Mouse (Mus musculus) testis, adult 2 months (tissue): ENCODE results near the gene Tada2b.
A peak's percentile ranks its signal among the peaks of the same experiment; 100 is the strongest.

Experiments used
- CTCF ChIP-seq: fragments of 200-500 bp; IDR thresholded peaks from 2 replicates; pipeline ENCODE4 v1.5.1; 2012; ENCODE audit warnings: low read depth, mild to moderate bottlenecking, inconsistent platforms, low read length, moderate library complexity; ENCODE audit not compliant: control insufficient read depth, insufficient read depth, insufficient replicate concordance
- POLR2A ChIP-seq: fragments of 200-500 bp; IDR thresholded peaks from 2 replicates; pipeline ENCODE4 v1.6.1; 2012; ENCODE audit warnings: low read depth, mild to moderate bottlenecking, inconsistent platforms, low read length, moderate library complexity; ENCODE audit not compliant: control insufficient read depth

DNA sequence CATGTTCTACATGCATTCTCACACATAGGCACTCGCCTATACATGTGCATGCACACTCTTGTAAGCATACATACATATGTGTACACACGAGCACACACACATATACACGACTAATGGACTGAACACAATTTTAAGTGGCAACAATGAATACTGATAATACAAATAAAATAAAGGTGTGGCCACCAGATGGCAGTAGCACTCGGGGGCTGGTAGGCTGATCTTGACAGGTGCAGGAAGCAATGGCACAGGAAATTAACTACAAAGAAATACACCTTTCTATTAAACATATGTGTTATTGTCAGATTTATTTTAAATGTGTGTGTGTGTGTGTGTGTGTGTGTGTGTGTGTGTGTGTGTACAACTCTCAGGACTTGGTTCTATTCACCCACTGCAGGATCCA is 25.2 kb downstream of the Tada2b start:
- peak; percentile 22; the same call in 1 of the 2 replicates for TF ChIP-seq CTCF
- no peak for TF ChIP-seq POLR2A
